Mouse (Mus musculus) intestine, postnatal 0 days (tissue): ENCODE data around the gene Myo16. TPM values are rescaled to one million over a fixed set of nuclear protein-coding genes. Genes with fewer than 3 reads are reported as not detected.

ENCODE experiments used
- ATAC-seq: fragments of 200-750 bp; cut with Nextera tagmentation; 2 replicates; pipeline ENCODE4 v1.8.0; 2017; ENCODE audit warnings: mild to moderate bottlenecking, moderate TSS enrichment, moderate library complexity
- H3K27ac ChIP-seq: fragments of 300-500 bp; sonication (generic); 2 replicates; pipeline ENCODE4 v1.5.1; 2014; ENCODE audit warnings: mild to moderate bottlenecking, low read depth, low read length, moderate library complexity
- H3K27me3 ChIP-seq: fragments of 300-500 bp; sonication (generic); replicated peaks from 2 replicates; pipeline ENCODE4 v1.6.1; 2014; ENCODE audit warnings: low read length, mixed read lengths; ENCODE audit not compliant: control insufficient read depth, insufficient read depth
- H3K36me3 ChIP-seq: fragments of 300-500 bp; sonication (generic); 2 replicates; pipeline ENCODE4 v1.6.1; 2014; ENCODE audit warnings: mild to moderate bottlenecking, moderate library complexity; ENCODE audit not compliant: control insufficient read depth, insufficient read depth
- H3K4me1 ChIP-seq: fragments of 300-500 bp; sonication (generic); replicated peaks from 2 replicates; pipeline ENCODE4 v1.6.1; 2014; ENCODE audit warnings: antibody characterized with exemption, low read length, mixed read lengths; ENCODE audit not compliant: control insufficient read depth, insufficient read depth
- H3K4me2 ChIP-seq: fragments of 300-500 bp; sonication (generic); replicated peaks from 2 replicates; pipeline ENCODE4 v1.6.1; 2014; ENCODE audit warnings: low read depth, mild to moderate bottlenecking, moderate library complexity
- H3K4me3 ChIP-seq: fragments of 300-500 bp; sonication (generic); 2 replicates; pipeline ENCODE4 v1.5.1; 2014; ENCODE audit warnings: low read depth, low read length
- H3K9ac ChIP-seq: fragments of 300-500 bp; sonication (generic); 2 replicates; pipeline ENCODE4 v1.6.1; 2014; ENCODE audit warnings: mild to moderate bottlenecking, low read depth, low read length
- H3K9me3 ChIP-seq: fragments of 300-500 bp; sonication (generic); 2 replicates; pipeline ENCODE4 v1.6.1; 2016; ENCODE audit warnings: mixed run types; ENCODE audit not compliant: control insufficient read depth
- CTCF ChIP-seq: sonication (generic); IDR thresholded peaks from 2 replicates; pipeline ENCODE4 v1.5.1; 2016; ENCODE audit warnings: low read depth, mild to moderate bottlenecking, control low read depth, antibody characterized with exemption, moderate library complexity
- WGBS: fragments of 180-500 bp; shearing (Covaris S2); extraction: QIAGEN DNeasy Blood & Tissue Kit; methylation state at CpG from one replicate; pipeline ENCODE4 v1.1.7; 2014; 5-methylcytosine and 5-hydroxymethylcytosine counted together
- polyA plus RNA-seq: library from polyadenylated mRNA; unstranded; fragments of >200 nt; fragmentation: Nextera tagmentation; extraction: Ambion mirVana; gene quantifications from 2 replicates; pipeline ENCODE4 v1.2.1, GENCODE M21; 2015

The Myo16 gene
- polyA plus RNA-seq, 1 experiment from 2014 or later = not detected

- Histone ChIP-seq H3K4me1 (no peaks in the 10 kb centered on the region), H3K27ac (no peak overlapping the region), H3K36me3 (no peaks in the 10 kb centered on the region), H3K4me2 (no peak overlapping the region), H3K27me3 (peaks cover 5% of the 10 kb centered on the region; the same call in 1 of the 2 replicates), H3K4me3 (no peak overlapping the region), H3K9ac (no peak overlapping the region), H3K9me3 (no peaks in the 10 kb centered on the region)
- TF ChIP-seq CTCF = no peak
- WGBS = 6% methylated on average over 15 of the region's 15 CpGs
- no peak for ATAC-seq
Observed at GRCm38 (mm10) chr8:10249156-10249555, 95.4 kb downstream of the Myo16 start.

GRCm38 (mm10) chr8:10255741-10256140 is 102.0 kb downstream of the Myo16 start:
- Histone ChIP-seq H3K4me3 (no peak overlapping the region), H3K9ac (no peak overlapping the region), H3K36me3 (no peaks in the 10 kb centered on the region), H3K9me3 (no peaks in the 10 kb centered on the region), H3K27me3 (no peaks in the 10 kb centered on the region), H3K27ac (no peak overlapping the region), H3K4me2 (no peak overlapping the region), H3K4me1 (no peaks in the 10 kb centered on the region)
- TF ChIP-seq CTCF = no peak
- ATAC-seq = no peak
- WGBS = 56% methylated on average over 2 of the region's 2 CpGs

- no peaks in the 10 kb centered on the region for H3K27me3 ChIP-seq
- peak; percentile 86 for ATAC-seq
- H3K9me3 ChIP-seq = no peaks in the 10 kb centered on the region
- 44% methylated on average over 3 of the region's 3 CpGs for WGBS
- no peaks in the 10 kb centered on the region for H3K36me3 ChIP-seq
- H3K4me3 ChIP-seq = no peak overlapping the region
- no peak overlapping the region for H3K27ac ChIP-seq
- no peak overlapping the region for H3K4me2 ChIP-seq
- H3K4me1 ChIP-seq = no peaks in the 10 kb centered on the region
- no peak overlapping the region for H3K9ac ChIP-seq
- peak; percentile 34 for TF ChIP-seq CTCF
Observed at GRCm38 (mm10) chr8:10256563-10256962, 102.9 kb downstream of the Myo16 start.

GRCm38 (mm10) chr8:10270094-10270493 is 116.4 kb downstream of the Myo16 start:
- no peak overlapping the region for H3K9ac ChIP-seq
- H3K27ac ChIP-seq = no peak overlapping the region
- no peak overlapping the region for H3K4me2 ChIP-seq
- no peaks in the 10 kb centered on the region for H3K27me3 ChIP-seq
- H3K36me3 ChIP-seq = no peaks in the 10 kb centered on the region
- 76% methylated on average over 4 of the region's 4 CpGs for WGBS
- no peaks in the 10 kb centered on the region for H3K4me1 ChIP-seq
- no peak for TF ChIP-seq CTCF
- no peaks in the 10 kb centered on the region for H3K9me3 ChIP-seq
- no peak for ATAC-seq
- no peak overlapping the region for H3K4me3 ChIP-seq

- Histone ChIP-seq H3K27me3 (no peaks in the 10 kb centered on the region), H3K4me3 (no peak overlapping the region), H3K9me3 (no peaks in the 10 kb centered on the region), H3K4me1 (no peaks in the 10 kb centered on the region), H3K4me2 (no peak overlapping the region), H3K27ac (no peak overlapping the region), H3K36me3 (no peaks in the 10 kb centered on the region), H3K9ac (no peak overlapping the region)
- WGBS = 37% methylated on average over 4 of the region's 4 CpGs
- TF ChIP-seq CTCF = no peak
- ATAC-seq = no peak
Observed at GRCm38 (mm10) chr8:10292600-10292999, 138.9 kb downstream of the Myo16 start.

- Histone ChIP-seq H3K27me3 (no peaks in the 10 kb centered on the region), H3K9ac (no peak overlapping the region), H3K4me1 (no peaks in the 10 kb centered on the region), H3K4me2 (no peak overlapping the region), H3K4me3 (no peak overlapping the region), H3K36me3 (no peaks in the 10 kb centered on the region), H3K9me3 (no peaks in the 10 kb centered on the region), H3K27ac (no peak overlapping the region)
- ATAC-seq = no peak
- TF ChIP-seq CTCF = peak; percentile 72
- WGBS = 49% methylated on average over 3 of the region's 3 CpGs
Observed at GRCm38 (mm10) chr8:10300797-10301196, 147.1 kb downstream of the Myo16 start.

- no peak overlapping the region for H3K4me3 ChIP-seq
- H3K36me3 ChIP-seq = no peaks in the 10 kb centered on the region
- H3K9ac ChIP-seq = no peak overlapping the region
- no peaks in the 10 kb centered on the region for H3K27me3 ChIP-seq
- H3K27ac ChIP-seq = no peak overlapping the region
- no peak overlapping the region for H3K4me2 ChIP-seq
- TF ChIP-seq CTCF = no peak
- no peak for ATAC-seq
- H3K9me3 ChIP-seq = no peaks in the 10 kb centered on the region
- WGBS = 84% methylated on average over 4 of the region's 4 CpGs
- H3K4me1 ChIP-seq = no peaks in the 10 kb centered on the region
Observed at GRCm38 (mm10) chr8:10303061-10303460, 149.3 kb downstream of the Myo16 start.
